Mouse (Mus musculus): ENCODE results near the gene Tmem262.
"Not testable (repeated sequence)": the region's sequence is repeated elsewhere in the genome, so short reads cannot be mapped to it uniquely, and the experiment has no call there.

The Tmem262 gene

GRCm38 (mm10) chr19:6079983-6080480, at the start of gene Tmem262:
TSS of gene Tmem262 (plus strand) at chr19:6080033.
- in situ Hi-C loops (cut with MboI): no loop called here

DNA sequence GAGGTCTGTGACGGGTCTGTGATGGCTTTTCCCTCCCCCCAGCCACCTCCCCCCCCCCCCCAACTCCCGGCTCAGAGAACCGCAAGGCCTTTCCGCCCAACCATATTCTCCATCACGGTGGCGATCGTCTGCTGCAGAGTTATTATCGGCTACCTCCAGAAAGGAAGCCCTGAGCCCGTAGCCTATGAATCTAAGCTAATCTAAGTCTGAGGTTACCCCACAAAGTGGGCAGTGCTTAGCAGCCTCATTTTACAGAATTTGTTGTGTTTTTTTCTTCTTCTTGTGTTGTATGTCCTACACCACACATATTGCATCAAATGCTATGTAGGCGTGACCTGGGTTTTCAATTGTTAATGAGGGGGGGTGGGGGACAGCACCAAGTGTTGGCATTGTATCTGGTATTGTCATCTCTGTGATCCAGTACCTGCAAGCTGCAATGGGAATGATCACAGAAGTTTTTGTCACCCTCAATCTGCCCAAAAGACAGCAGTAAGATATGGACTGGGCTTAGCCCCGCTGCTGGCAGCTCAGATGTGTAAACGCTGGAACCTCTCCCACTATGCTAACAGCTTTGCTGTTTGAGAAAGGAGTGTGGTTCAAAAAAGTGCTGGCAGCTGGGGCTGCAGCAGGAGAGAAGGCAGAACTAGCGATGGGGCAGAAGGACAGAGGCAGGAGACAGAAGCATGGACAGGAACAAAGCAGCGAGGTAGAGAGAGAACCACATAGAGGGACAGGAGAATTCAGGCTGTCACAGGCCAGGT, 49.1 kb upstream of the Tmem262 start:
- in situ Hi-C loops (cut with MboI): no loop called here

DNA sequence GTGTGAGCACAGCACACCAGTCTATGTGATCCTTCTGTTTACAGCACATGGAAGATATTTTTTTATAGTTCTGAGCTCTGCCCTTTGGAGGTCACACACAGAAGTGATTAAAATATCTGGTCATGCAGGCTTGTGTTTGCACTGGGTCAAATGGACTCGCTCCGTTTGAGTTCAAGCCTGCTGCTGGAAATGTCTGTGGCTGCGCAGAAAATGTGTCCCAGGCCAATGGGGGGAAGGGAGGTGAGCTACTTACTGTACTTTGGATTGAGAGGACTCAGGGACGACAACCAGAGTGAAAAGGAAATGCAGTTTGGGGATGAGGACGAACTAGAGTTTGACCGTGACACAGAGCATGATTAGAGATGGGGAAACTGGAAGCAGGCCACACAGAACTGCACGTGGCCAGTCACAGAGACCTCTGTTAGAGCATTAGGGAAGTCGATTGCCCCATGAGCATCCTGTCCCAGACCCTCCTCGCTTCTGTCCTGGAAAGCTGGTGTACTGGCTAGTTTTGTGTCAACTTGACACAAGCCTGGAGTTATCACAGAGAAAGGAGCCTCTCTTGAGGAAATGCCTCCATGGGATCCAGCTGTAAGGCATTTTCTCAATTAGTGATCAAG, 43.8 kb upstream of the Tmem262 start:
- in situ Hi-C loops (cut with MboI): no loop called here

GRCm38 (mm10) chr19:6037695-6038094, 42.1 kb upstream of the Tmem262 start:
- in situ Hi-C loops (cut with MboI): no loop called here

- in situ Hi-C loops (cut with MboI): no loop called here
Observed at GRCm38 (mm10) chr19:6038326-6038725, 41.5 kb upstream of the Tmem262 start.

GRCm38 (mm10) chr19:6040002-6040401, 39.8 kb upstream of the Tmem262 start:
- in situ Hi-C loops (cut with MboI): no loop called here

- in situ Hi-C loops (cut with MboI): no loop called here
Observed at GRCm38 (mm10) chr19:6042293-6042692, 37.5 kb upstream of the Tmem262 start.

GRCm38 (mm10) chr19:6044102-6044501, 35.7 kb upstream of the Tmem262 start:
- in situ Hi-C loops (cut with MboI): not testable (repeated sequence)

- in situ Hi-C loops (cut with MboI): no loop called here
Observed at GRCm38 (mm10) chr19:6045366-6046293, 34.2 kb upstream of the Tmem262 start.

- in situ Hi-C loops (cut with MboI): no loop called here
Observed at GRCm38 (mm10) chr19:6046294-6047153, 33.3 kb upstream of the Tmem262 start, which contains the start of gene Syvn1. TSS of gene Syvn1 (plus strand) at chr19:6046576.

- in situ Hi-C loops (cut with MboI): no loop called here
Observed at GRCm38 (mm10) chr19:6047154-6047898, 32.5 kb upstream of the Tmem262 start.

DNA sequence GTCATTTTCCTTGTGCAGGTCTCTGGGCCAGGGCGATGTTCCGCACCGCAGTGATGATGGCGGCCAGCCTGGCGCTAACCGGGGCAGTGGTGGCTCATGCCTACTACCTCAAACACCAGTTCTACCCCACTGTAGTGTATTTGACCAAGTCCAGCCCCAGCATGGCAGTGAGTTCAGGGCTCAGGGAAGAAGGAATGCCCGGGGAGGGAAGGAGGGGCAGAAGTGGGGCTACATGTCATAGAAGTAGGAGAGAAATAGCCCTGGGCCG, 32.0 kb upstream of the Tmem262 start:
- in situ Hi-C loops (cut with MboI): no loop called here

DNA sequence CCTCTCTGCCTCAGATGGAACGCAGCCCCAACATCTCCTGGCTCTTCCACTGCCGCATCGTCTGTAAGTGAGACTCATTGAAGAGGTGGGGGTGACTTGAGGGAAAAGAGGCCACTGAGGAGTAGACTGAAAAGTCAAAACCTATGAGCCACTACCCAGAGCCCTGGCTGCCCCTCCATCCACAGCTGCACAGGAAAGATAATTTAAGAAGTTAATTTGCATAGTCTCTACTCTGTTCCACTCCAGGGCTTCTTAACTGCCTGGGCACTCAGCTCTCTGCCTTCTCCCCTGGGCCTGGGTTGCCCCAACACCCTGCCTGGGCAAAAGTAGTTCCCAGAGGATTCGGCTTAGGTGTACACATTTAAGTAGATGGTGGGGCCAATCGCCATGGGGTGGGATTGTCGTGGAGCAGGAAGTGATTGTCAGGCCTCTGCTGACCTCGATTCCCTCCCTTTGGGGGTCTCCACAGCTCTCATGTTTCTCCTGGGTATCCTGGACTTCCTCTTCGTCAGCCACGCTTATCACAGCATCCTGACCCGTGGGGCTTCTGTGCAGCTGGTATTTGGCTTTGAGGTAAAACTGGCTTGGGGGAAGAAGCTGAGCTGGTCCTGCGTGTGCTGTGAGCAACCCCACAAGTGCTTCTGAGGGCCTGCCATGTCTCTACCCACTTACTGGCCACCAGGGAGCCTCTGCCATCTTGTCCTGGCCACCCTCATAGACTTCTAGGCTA, 31.0 kb upstream of the Tmem262 start:
- in situ Hi-C loops (cut with MboI): no loop called here

- in situ Hi-C loops (cut with MboI): no loop called here
Observed at GRCm38 (mm10) chr19:6052516-6052915, 27.3 kb upstream of the Tmem262 start.

- in situ Hi-C loops (cut with MboI): no loop called here
Observed at GRCm38 (mm10) chr19:6054296-6054695, 25.5 kb upstream of the Tmem262 start.

DNA sequence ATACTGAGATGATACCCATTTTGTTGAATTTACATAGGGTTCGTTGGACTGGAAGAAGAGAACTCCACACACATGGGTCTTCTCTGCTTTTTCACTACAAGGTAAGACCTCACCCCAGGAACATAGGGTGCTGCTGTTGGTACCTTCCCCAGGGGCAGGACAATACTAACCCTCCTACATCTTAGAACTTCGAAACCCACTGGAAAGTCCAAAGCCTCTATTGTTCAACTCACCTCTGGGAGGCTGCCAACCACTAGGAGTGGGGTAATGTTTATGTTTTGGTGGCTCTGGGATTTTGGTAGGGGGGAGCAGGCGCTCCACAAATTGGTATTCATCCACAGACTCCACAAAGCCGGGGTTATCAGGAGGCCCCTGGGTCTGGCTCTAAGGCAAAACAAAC, 23.1 kb upstream of the Tmem262 start:
- in situ Hi-C loops (cut with MboI): no loop called here

DNA sequence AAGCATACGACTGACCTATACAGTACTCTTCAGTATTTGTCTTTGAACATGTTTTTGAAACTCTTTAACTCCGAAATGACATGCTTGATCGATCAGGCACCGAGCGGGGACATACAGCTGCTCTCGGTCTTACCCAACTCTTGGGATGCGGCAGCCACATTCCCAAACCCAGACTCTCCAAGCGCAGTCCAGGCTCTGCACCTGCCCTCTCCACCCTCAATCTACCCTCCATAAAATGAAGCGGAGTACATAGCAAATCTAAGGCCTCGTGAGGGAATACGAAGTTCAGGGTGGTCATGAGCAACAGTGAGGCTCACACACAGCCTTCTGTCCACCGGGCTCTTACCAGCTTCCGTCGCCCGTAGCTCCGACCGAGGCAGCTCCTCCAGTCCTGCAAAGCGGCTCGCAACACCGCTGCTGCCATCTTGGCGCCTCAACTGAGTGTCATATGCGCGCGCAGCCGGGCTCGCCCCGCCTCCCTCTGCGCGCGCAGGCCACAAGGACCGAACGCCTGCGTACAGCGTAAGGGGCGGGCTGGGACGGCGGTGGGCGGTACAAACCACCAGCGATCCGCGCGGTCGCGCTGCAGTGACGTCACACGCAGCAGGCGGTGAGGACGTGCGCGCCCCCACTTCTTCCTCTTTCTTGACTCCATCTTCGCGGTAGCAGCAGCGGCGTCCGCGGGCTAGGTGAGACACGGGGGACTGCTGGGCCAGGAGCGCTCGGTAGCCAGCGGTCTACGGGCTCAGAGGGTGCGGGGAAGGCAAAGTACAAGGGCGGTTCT, 22.3 kb upstream of the Tmem262 start, which contains the start of the genes Mrpl49 and Fau:
Gene Mrpl49, minus strand, starts transcription at position 473 of the 784 bp plus-strand sequence.
Gene Fau, plus strand, starts transcription at position 532 of the 784 bp plus-strand sequence.
- in situ Hi-C loops (cut with MboI): no loop called here

- in situ Hi-C loops (cut with MboI): no loop called here
Observed at GRCm38 (mm10) chr19:6058513-6058912, 21.3 kb upstream of the Tmem262 start.

DNA sequence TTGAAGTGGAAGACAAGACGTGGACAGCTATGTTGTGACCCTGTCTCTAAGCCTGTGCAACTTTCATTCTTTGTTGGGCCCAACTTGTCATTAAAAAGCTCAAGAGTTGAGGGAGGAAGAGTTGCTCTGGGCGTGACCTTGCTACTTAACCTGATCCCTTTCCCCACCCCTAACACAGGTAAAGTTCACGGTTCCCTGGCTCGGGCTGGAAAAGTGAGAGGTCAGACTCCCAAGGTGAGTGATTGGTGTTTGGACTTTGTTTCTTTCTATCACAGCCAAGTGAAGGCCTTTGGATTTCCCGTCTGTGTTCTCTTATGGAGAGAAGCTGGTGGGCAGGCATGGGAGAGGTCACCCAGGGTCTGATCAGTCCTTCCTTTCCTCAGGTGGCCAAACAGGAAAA, 20.9 kb upstream of the Tmem262 start:
- in situ Hi-C loops (cut with MboI): no loop called here

Measured in mature B cell (primary cell).